Mouse (Mus musculus) spleen, adult 2 months (tissue): ENCODE measurements at regions not wholly inside any gene's neighbourhood (a gene's known extent, or its start where the extent isn't known, plus 50 kb on each side); places are given as distances from the start of the nearest gene placed in this dataset.
"Not testable (repeated sequence)": the region's sequence is repeated elsewhere in the genome, so short reads cannot be mapped to it uniquely, and the experiment has no call there.

Experiments
- DNase-seq, 2 experiments: peaks; one replicate each; pipeline versions ENCODE4 v3.0.0 to v3.0.0-alpha.2; 2012 to 2021; ENCODE audit warnings: low spot score in 2 of 2, low read depth in 1 of 2
- H3K27ac ChIP-seq: fragments of 200-500 bp; 2 replicates; pipeline ENCODE4 v1.5.1; 2012; ENCODE audit warnings: low read length, inconsistent platforms; ENCODE audit not compliant: insufficient read depth
- H3K27me3 ChIP-seq: fragments of 200-500 bp; 2 replicates; pipeline ENCODE4 v1.6.1; 2012; ENCODE audit warnings: mild to moderate bottlenecking, moderate library complexity, low read length, inconsistent platforms; ENCODE audit not compliant: control insufficient read depth, insufficient read depth
- H3K36me3 ChIP-seq: fragments of 200-500 bp; 2 replicates; pipeline ENCODE4 v1.6.1; 2012; ENCODE audit warnings: mild to moderate bottlenecking, low read length, inconsistent platforms; ENCODE audit not compliant: control insufficient read depth, insufficient read depth
- H3K4me1 ChIP-seq: fragments of 200-500 bp; 2 replicates; pipeline ENCODE4 v1.6.1; 2011; ENCODE audit warnings: inconsistent platforms; ENCODE audit not compliant: control insufficient read depth, insufficient read depth, insufficient read length
- H3K4me3 ChIP-seq: fragments of 200-500 bp; 2 replicates; pipeline ENCODE4 v1.5.1; 2011; ENCODE audit warnings: mild to moderate bottlenecking, inconsistent platforms; ENCODE audit not compliant: insufficient read depth, insufficient read length; ENCODE audit errors: extremely low read depth
- CTCF ChIP-seq: fragments of 200-500 bp; IDR thresholded peaks from 2 replicates; pipeline ENCODE4 v1.5.1; 2011; ENCODE audit warnings: mild to moderate bottlenecking, inconsistent platforms; ENCODE audit not compliant: insufficient read depth, insufficient read length, insufficient replicate concordance; ENCODE audit errors: extremely low read depth
- POLR2A ChIP-seq: fragments of 200-500 bp; IDR thresholded peaks from 2 replicates; pipeline ENCODE4 v1.6.1; 2011; ENCODE audit warnings: low read depth, low read length, inconsistent platforms
- whole genome bisulfite sequencing: fragments of 180-500 bp; shearing (Covaris S2); methylation state at CpG from one replicate; pipeline ENCODE4 v1.1.7; 2018; 5-methylcytosine and 5-hydroxymethylcytosine counted together

- Histone ChIP-seq H3K4me1 (no peaks in the 10 kb centered on the region), H3K27ac (no peak overlapping the region), H3K36me3 (no peaks in the 10 kb centered on the region), H3K27me3 (no peaks in the 10 kb centered on the region), H3K4me3 (no peak overlapping the region)
- TF ChIP-seq CTCF (no peak), POLR2A (no peak)
- DNase-seq: no peak
- 25% methylated on average over 4 of the region's 4 CpGs for WGBS
Observed at GRCm38 (mm10) chr9:97297538-97297937, 72.2 kb downstream of the Trim42 start.

DNA sequence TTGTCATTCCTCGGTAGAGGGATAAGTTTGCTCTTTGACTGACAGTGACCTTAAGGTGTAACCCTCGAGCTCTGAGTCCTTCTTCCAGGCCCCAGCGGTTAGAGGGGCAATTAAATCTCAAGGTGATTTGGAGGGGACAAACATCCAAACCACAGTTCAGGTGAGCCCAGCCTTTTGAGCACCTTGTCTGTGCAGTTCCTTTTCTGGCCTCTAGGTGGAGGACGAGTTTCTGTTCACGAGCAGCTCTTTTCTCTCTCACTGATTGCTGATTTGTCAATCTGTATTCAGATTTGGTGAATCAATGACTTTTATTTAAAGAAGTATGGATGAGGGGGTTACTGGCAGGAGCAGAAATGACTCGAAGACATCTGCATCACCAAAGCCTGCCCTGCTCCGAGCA, 74.0 kb downstream of the Trim42 start:
- WGBS: 49% methylated on average over 7 of the region's 7 CpGs
- TF ChIP-seq CTCF (peak; percentile 25; the same call in 1 of the 2 replicates), POLR2A (no peak)
- Histone ChIP-seq H3K4me3 (no peak overlapping the region), H3K27me3 (no peaks in the 10 kb centered on the region), H3K27ac (no peak overlapping the region), H3K4me1 (no peaks in the 10 kb centered on the region), H3K36me3 (no peaks in the 10 kb centered on the region)
- no peak for DNase-seq

DNA sequence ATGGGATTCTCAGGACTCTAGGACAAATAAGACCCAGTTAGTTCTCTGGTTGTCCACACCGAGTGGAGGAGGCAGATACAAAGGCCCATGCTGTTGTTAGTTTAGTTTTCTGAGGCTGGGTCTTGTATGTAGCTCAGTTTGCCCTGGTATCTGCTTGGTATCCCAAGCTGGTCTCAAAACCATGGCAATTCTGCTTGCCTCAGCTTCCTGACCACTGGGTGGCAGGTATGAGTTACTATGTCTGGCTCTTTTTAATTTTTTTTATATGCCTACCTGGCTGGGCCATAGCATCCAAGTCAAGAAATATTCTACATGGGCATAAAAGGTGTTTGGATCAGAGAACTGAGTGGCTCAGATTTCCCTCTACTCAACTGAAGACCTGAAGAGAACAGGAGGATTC, 77.9 kb downstream of the Trim42 start:
- no peak for DNase-seq

DNA sequence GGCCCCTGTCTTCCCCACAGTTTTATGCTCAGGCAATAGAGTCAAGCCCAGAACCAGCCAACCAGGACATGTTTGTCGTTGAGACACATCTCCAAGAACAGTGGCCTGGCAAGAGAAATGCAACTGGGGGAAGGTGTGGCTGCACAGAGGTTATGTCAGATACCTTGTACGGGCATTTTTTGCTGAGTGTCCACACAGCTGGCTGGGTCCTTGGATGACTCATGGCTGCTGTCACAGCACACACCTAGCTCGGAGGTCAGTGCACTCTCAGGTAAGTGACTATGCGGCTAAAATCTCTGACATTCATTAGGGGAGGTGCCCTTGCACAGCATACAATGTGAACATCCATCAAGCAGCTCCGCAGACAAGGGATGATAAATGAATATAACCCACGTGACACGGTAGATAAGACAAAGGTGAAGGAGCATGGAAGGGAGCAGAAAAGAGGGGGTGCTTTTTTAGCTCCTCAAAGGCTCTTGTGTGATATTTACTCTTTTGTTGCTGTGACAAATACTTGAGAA, 85.4 kb downstream of the Trim42 start:
- TF ChIP-seq POLR2A (no peak), CTCF (no peak)
- Histone ChIP-seq H3K27me3 (no peaks in the 10 kb centered on the region), H3K4me1 (no peaks in the 10 kb centered on the region), H3K36me3 (no peaks in the 10 kb centered on the region), H3K27ac (no peak overlapping the region), H3K4me3 (no peak overlapping the region)
- DNase-seq: no peak
- 79% methylated on average over 7 of the region's 7 CpGs for WGBS

More for the DNA sequence above, 77.9 kb downstream of the Trim42 start:
- WGBS: 76% methylated on average over 1 of the region's 1 CpGs
- Histone ChIP-seq H3K27me3 (no peaks in the 10 kb centered on the region), H3K4me1 (no peaks in the 10 kb centered on the region), H3K4me3 (no peak overlapping the region), H3K27ac (no peak overlapping the region), H3K36me3 (no peaks in the 10 kb centered on the region)
- TF ChIP-seq POLR2A: no peak
- no peak for TF ChIP-seq CTCF

DNA sequence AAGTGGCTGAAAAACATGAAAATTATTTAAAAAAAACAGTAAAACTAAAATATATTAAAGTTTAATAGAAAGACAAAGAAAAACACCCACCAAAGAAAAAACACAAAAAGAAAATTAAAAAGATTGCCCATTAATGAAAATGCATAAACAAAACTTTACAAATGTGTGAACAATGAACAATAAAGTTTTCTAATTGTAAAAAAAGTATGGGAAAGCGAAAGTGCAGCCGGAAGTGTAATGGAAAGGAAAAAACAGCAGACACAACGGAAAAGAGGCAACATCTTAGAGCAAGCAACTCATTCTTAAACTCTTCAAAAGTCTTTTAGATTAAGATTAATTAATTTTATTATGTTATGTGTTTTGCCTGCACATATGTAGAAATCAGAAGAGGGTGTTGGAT, 87.7 kb downstream of the Trim42 start:
- Histone ChIP-seq H3K4me3 (no peak overlapping the region), H3K4me1 (no peaks in the 10 kb centered on the region), H3K27ac (no peak overlapping the region), H3K27me3 (no peaks in the 10 kb centered on the region), H3K36me3 (no peaks in the 10 kb centered on the region)
- DNase-seq: no peak
- WGBS: 78% methylated on average over 3 of the region's 3 CpGs
- TF ChIP-seq CTCF (no peak), POLR2A (no peak)

DNA sequence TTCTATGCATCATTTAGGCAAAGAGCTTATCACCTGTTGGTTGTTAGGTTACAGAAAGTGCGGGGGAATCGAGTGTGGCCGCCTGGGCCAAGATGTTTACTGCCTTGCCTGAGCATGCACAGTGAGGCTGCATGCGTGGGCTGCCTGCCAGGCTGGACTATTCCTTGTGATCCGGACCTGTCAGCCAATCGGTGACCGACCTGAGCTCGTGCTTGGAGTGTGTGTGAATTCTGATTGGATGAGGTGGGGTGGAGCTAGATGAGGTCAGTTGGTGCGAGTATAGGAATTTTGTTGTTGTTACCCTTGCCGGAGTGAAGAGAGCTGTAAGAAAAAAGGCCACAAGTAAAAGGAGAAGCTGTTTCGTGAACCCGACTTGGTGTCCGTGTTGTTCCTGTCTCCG, 94.3 kb downstream of the Trim42 start:
- 90% methylated on average over 14 of the region's 14 CpGs for WGBS
- not testable (repeated sequence) for H3K36me3 ChIP-seq, H3K4me3 ChIP-seq, H3K27ac ChIP-seq, DNase-seq, H3K27me3 ChIP-seq, H3K4me1 ChIP-seq

DNA sequence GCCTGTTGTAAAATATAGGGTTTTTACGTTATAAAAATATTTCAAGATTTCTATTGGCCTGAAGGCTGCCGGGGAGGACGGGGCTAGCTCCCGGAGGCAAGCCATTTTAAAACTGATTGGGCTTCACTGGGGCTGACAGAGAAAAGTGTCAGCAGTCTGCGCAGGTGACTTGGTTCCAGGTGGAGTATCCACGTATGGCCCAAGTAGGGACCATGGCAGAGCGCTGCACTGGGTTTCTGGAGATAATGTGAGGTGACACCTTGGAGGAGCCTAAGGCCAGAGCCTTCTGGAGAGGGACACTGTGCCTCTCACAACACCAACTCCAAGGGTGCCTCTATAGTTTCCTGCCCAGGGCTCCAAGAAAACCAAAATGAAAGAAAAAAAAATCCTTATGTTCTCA, 95.9 kb downstream of the Trim42 start:
- H3K4me1 ChIP-seq: no peaks in the 10 kb centered on the region
- 93% methylated on average over 7 of the region's 7 CpGs for WGBS
- TF ChIP-seq POLR2A: no peak
- TF ChIP-seq CTCF: no peak
- no peak for DNase-seq
- no peaks in the 10 kb centered on the region for H3K36me3 ChIP-seq
- no peak overlapping the region for H3K4me3 ChIP-seq
- H3K27me3 ChIP-seq: no peaks in the 10 kb centered on the region
- no peak overlapping the region for H3K27ac ChIP-seq

GRCm38 (mm10) chr9:97272061-97272460, 97.7 kb downstream of the Trim42 start:
- TF ChIP-seq POLR2A: no peak
- TF ChIP-seq CTCF: no peak
- Histone ChIP-seq H3K4me1 (no peaks in the 10 kb centered on the region), H3K27me3 (no peaks in the 10 kb centered on the region), H3K27ac (no peak overlapping the region), H3K4me3 (no peak overlapping the region), H3K36me3 (no peaks in the 10 kb centered on the region)
- DNase-seq: no peak
- WGBS: 91% methylated on average over 8 of the region's 8 CpGs
